Mouse (Mus musculus): ENCODE results near the gene Cdh19.

The Cdh19 gene

GRCm38 (mm10) chr1:110977484-110977883, at the start of gene Cdh19:
Gene Cdh19, minus strand, starts transcription at chr1:110977584.
- no peak for DNase-seq (ENCODE audit: low read depth)

- DNase-seq (ENCODE audit: low read depth), result no peak
These were observed 43.2 kb upstream of the Cdh19 start for GRCm38 (mm10) chr1:111020434-111021060.

- no peak for DNase-seq (ENCODE audit: low read depth)
These were observed 40.3 kb upstream of the Cdh19 start for GRCm38 (mm10) chr1:111017640-111018039.

GRCm38 (mm10) chr1:110989824-110990223, 12.4 kb upstream of the Cdh19 start:
- DNase-seq (ENCODE audit: low read depth), result no peak

- DNase-seq (ENCODE audit: low read depth), result no peak
These were observed 8.2 kb downstream of the Cdh19 start for GRCm38 (mm10) chr1:110969201-110969600.

- DNase-seq (ENCODE audit: low read depth), result no peak
These were observed 67.6 kb downstream of the Cdh19 start for GRCm38 (mm10) chr1:110909752-110910151.

- DNase-seq (ENCODE audit: low read depth), result no peak
These were observed 68.2 kb downstream of the Cdh19 start for GRCm38 (mm10) chr1:110909218-110909617.

GRCm38 (mm10) chr1:110904266-110904665, 73.1 kb downstream of the Cdh19 start:
- no peak for DNase-seq (ENCODE audit: low read depth)

Data from 416B (cell line).